Comparison of ENCODE assay signal across 9 mouse cellular contexts in the genomic region with DNA sequence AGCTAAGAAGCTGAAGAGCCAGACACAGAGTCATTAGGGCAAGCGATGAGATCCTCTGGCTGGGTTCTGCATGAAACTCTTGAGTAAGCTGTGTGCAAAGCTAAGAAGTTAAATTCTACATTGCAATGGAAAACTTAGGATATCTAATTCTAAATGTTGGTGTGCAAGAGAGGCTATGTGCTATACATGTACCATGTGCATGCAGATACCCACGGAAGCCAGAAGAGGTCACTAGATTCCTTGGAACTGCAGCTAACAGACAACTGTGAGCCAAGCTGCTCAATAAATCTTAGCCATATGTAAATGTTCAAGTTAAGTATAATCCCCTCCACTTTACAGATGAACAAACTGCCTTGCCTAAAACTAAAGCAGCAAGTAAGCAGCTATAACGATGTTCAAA. TPM values are rescaled to one million over a fixed set of nuclear protein-coding genes. Genes with fewer than 3 reads are reported as not detected.
A peak's percentile ranks its signal among the peaks of the same experiment; 100 is the strongest.
DNase-seq lines count a peak whose midpoint lies in the region; ATAC-seq and TF ChIP-seq lines count a peak whose summit lies in the region.
"Had no signal": no experiment of that assay in that cellular context is flagged by ENCODE, and none has a peak within 500 bp of the region (broad histone marks: within the 10 kb centered on the region; RNA-seq: fewer than 3 reads in every experiment).

No protein-coding gene starts in this region.

- WGBS in heart, adult 2 months, result 57% methylated on average over 3 of the region's 3 CpGs
- 55% methylated on average over 3 of the region's 3 CpGs for WGBS in heart, embryonic 12.5 days
- WGBS in thymus, adult 2 months, result 75% methylated on average over 3 of the region's 3 CpGs
- WGBS in liver, embryonic 14.5 days (ENCODE audit: insufficient replicate concordance), result 47% methylated on average over 3 of the region's 3 CpGs

- H3K9ac ChIP-seq in heart, adult 2 months (ENCODE audit: low read depth, low read length), result no peak overlapping the region
- H3K9ac ChIP-seq in heart, embryonic 12.5 days, result no peak overlapping the region
- no peak overlapping the region for H3K9ac ChIP-seq in liver, embryonic 14.5 days (replicated peaks)
- H3K9ac ChIP-seq: limb, embryonic 12.5 days had no signal

- no peaks in the 10 kb centered on the region for H3K27me3 ChIP-seq in heart, adult 2 months (ENCODE audit: control insufficient read depth, insufficient read depth, low read length)
- H3K27me3 ChIP-seq in heart, embryonic 12.5 days (replicated peaks), result no peaks in the 10 kb centered on the region
- H3K27me3 ChIP-seq in thymus, adult 2 months (ENCODE audit: control insufficient read depth, insufficient read depth, low read length), result no peaks in the 10 kb centered on the region
- no peaks in the 10 kb centered on the region for H3K27me3 ChIP-seq in liver, embryonic 14.5 days (ENCODE audit: control insufficient read depth, insufficient read depth, low read length)
- H3K27me3 ChIP-seq: limb, embryonic 12.5 days had no signal

- no peaks in the 10 kb centered on the region for H3K36me3 ChIP-seq in heart, adult 2 months (ENCODE audit: control insufficient read depth, insufficient read depth, low read length)
- H3K36me3 ChIP-seq in heart, embryonic 12.5 days, result no peaks in the 10 kb centered on the region
- no peaks in the 10 kb centered on the region for H3K36me3 ChIP-seq in thymus, adult 2 months (ENCODE audit: control insufficient read depth, insufficient read depth, low read length)
- H3K36me3 ChIP-seq in liver, embryonic 14.5 days (replicated peaks; ENCODE audit: control insufficient read depth, insufficient read depth, low read depth), result no peaks in the 10 kb centered on the region

- peak; percentile 87 for TF ChIP-seq CTCF in heart, adult 2 months (IDR thresholded peaks at IDR 0.05)
- TF ChIP-seq CTCF in thymus, adult 2 months (IDR thresholded peaks at IDR 0.05; ENCODE audit: borderline replicate concordance, control insufficient read depth, extremely low read depth, insufficient read depth, low read length, poor library complexity), result no peak
- peak; percentile 55; the same call in 1 of the 2 replicates for TF ChIP-seq CTCF in liver, embryonic 14.5 days (IDR thresholded peaks at IDR 0.05; ENCODE audit: low read depth)

- TF ChIP-seq EP300 in heart, adult 2 months (IDR thresholded peaks at IDR 0.05; ENCODE audit: insufficient read depth, low read depth, low read length), result no peak
- no peak for TF ChIP-seq EP300 in liver, embryonic 14.5 days (IDR thresholded peaks at IDR 0.05; ENCODE audit: low read depth)

- no peak for ATAC-seq in heart, embryonic 12.5 days (ENCODE audit: insufficient number of reproducible peaks, low FRiP score)
- no peak for ATAC-seq in liver, embryonic 14.5 days (ENCODE audit: insufficient read depth)
- no peak for ATAC-seq in erythroid progenitor cell, adult 5-6 weeks (replicated peaks; ENCODE audit: low FRiP score, poor library complexity, severe bottlenecking)

- H3K4me3 ChIP-seq in heart, adult 2 months, result no peak overlapping the region
- H3K4me3 ChIP-seq in heart, embryonic 12.5 days, result no peak overlapping the region
- no peak overlapping the region for H3K4me3 ChIP-seq in thymus, adult 2 months (ENCODE audit: control insufficient read depth, insufficient read depth, low read length)
- no peak overlapping the region for H3K4me3 ChIP-seq in liver, embryonic 14.5 days (ENCODE audit: insufficient read depth in 1 of 2, low read depth in 2 of 2, low read length in 2 of 2)
- H3K4me3 ChIP-seq: limb, embryonic 12.5 days had no signal

- H3K27ac ChIP-seq in heart, adult 2 months, result no peak overlapping the region
- H3K27ac ChIP-seq in heart, embryonic 12.5 days (ENCODE audit: poor library complexity, severe bottlenecking), result no peak overlapping the region
- H3K27ac ChIP-seq in thymus, adult 2 months (ENCODE audit: control insufficient read depth, insufficient read depth, low read length), result no peak overlapping the region
- H3K27ac ChIP-seq in liver, embryonic 14.5 days, result no peak overlapping the region
- H3K27ac ChIP-seq: limb, embryonic 12.5 days had no signal

- DNase-seq in heart, adult 2 months, result peak in 1 of 2 experiments; percentile 9
- DNase-seq in thymus, postnatal 25 days, result peak; percentile 1
- no peak for DNase-seq in thymus, adult 2 months
- DNase-seq in embryo, embryonic 9.5 days (ENCODE audit: extremely low spot score), result peak; percentile 22
- no peak for DNase-seq in liver, embryonic 14.5 days (ENCODE audit: low read depth in 3 of 3, low spot score in 3 of 3)
- DNase-seq in frontal cortex, postnatal 36 days (ENCODE audit: low spot score in 2 of 2), result no peak

- no peaks in the 10 kb centered on the region for H3K9me3 ChIP-seq in heart, embryonic 12.5 days (replicated peaks)
- H3K9me3 ChIP-seq in liver, embryonic 14.5 days (ENCODE audit: control insufficient read depth, low read length), result no peaks in the 10 kb centered on the region
- H3K9me3 ChIP-seq: limb, embryonic 12.5 days had no signal

- intact Hi-C loops in heart, adult 2 months (cut with DNase I), result loop anchor here (5.0 to 10.0 kb wide), 4 partner anchors 85 to 278 kb away; a partner anchor contains a TSS

- no peak overlapping the region for H3K4me2 ChIP-seq in heart, embryonic 12.5 days
- H3K4me2 ChIP-seq in liver, embryonic 14.5 days (ENCODE audit: low read depth), result no peak overlapping the region
- H3K4me2 ChIP-seq: limb, embryonic 12.5 days had no signal

- H3K79me2 ChIP-seq in heart, adult 2 months (replicated peaks; ENCODE audit: control insufficient read depth, insufficient read depth, low read length), result no peaks in the 10 kb centered on the region

- TF ChIP-seq POLR2A in heart, adult 2 months (IDR thresholded peaks at IDR 0.05; ENCODE audit: insufficient read depth, low read depth, low read length), result no peak
- TF ChIP-seq POLR2A in thymus, adult 2 months (IDR thresholded peaks at IDR 0.05; ENCODE audit: control insufficient read depth, extremely low read depth, insufficient read depth, low read length, poor library complexity), result no peak

- H3K4me1 ChIP-seq in heart, adult 2 months (ENCODE audit: control insufficient read depth, insufficient read depth, low read length), result no peaks in the 10 kb centered on the region
- H3K4me1 ChIP-seq in heart, embryonic 12.5 days (replicated peaks), result no peaks in the 10 kb centered on the region
- H3K4me1 ChIP-seq in thymus, adult 2 months (replicated peaks; ENCODE audit: control insufficient read depth, insufficient read depth, low read length), result no peaks in the 10 kb centered on the region
- H3K4me1 ChIP-seq in liver, embryonic 14.5 days (replicated peaks; ENCODE audit: control insufficient read depth in 2 of 2, insufficient read depth in 2 of 2, low read length in 1 of 2), result no peaks in the 10 kb centered on the region
- H3K4me1 ChIP-seq: limb, embryonic 12.5 days had no signal

RNA-seq across cellular contexts. Expression of a gene that starts 22.5 kb away (rescaled TPM):
- under 1 TPM; 0.26 to 0.36 TPM for total RNA-seq in heart, adult 2 months (2021)
- 0.10 and 0.12 TPM in 2 replicates for polyA plus RNA-seq in heart, adult 2 months (2012; rRNA removed)
- polyA plus RNA-seq in heart, embryonic 12.5 days (2016; fragmentation: Nextera tagmentation; extraction: Ambion mirVana), result 1.1 and 1.9 TPM in 2 replicates
- 0.09 TPM in 1 of 2 replicates, not detected in the other for polyA plus RNA-seq in thymus, adult 2 months (2012; rRNA removed)
- polyA plus RNA-seq in liver, embryonic 14.5 days (2012; rRNA removed), result 0.01 TPM in 1 of 2 replicates, not detected in the other
- not detected in 2 replicates for polyA plus RNA-seq in liver, embryonic 14.5 days (2014; fragmentation: Nextera tagmentation; extraction: Ambion mirVana)
- not detected in 2 replicates for total RNA-seq in erythroid progenitor cell, adult 5-6 weeks (2015; ENCODE audit: low replicate concordance)
- total RNA-seq in erythroid progenitor cell, adult 5-6 weeks (2017; ENCODE audit: low replicate concordance), result not detected in 2 replicates

Comparison
In these comparisons a context has a peak if more than half of its experiments do, and no peak if none do; other contexts are left out.
1. DNase-seq: peak in thymus, postnatal 25 days (single experiment) and embryo, embryonic 9.5 days (single experiment); none in thymus, adult 2 months (single experiment), liver, embryonic 14.5 days (0 of 3) and frontal cortex, postnatal 36 days (0 of 2).